ENCODE assay signal across 19 mouse cellular contexts in genomic region chr1:60639059-60639458, GRCm38 (mm10).
"Had no signal": no experiment of that assay in that cellular context is flagged by ENCODE, and none has a peak within 500 bp of the region (broad histone marks: within the 10 kb centered on the region; RNA-seq: fewer than 3 reads in every experiment).

No protein-coding gene starts in this region.

- H3K4me3 ChIP-seq: limb, embryonic 12.5 days; limb, embryonic 15.5 days; liver, embryonic 12.5 days; liver, embryonic 15.5 days; midbrain, embryonic 12.5 days; midbrain, embryonic 15.5 days; neural tube, embryonic 13.5 days; stomach, embryonic 15.5 days had no signal

- H3K27me3 ChIP-seq: limb, embryonic 12.5 days; limb, embryonic 15.5 days; liver, embryonic 12.5 days; liver, embryonic 15.5 days; midbrain, embryonic 12.5 days; midbrain, embryonic 15.5 days; neural tube, embryonic 13.5 days; stomach, embryonic 15.5 days had no signal

- H3K9ac ChIP-seq: limb, embryonic 12.5 days; limb, embryonic 15.5 days; liver, embryonic 12.5 days; liver, embryonic 15.5 days; midbrain, embryonic 12.5 days; midbrain, embryonic 15.5 days; neural tube, embryonic 13.5 days; stomach, embryonic 15.5 days had no signal

- H3K36me3 ChIP-seq: limb, embryonic 12.5 days; limb, embryonic 15.5 days; liver, embryonic 12.5 days; liver, embryonic 15.5 days; midbrain, embryonic 12.5 days; midbrain, embryonic 15.5 days; neural tube, embryonic 13.5 days; stomach, embryonic 15.5 days had no signal

- H3K4me1 ChIP-seq: limb, embryonic 12.5 days; midbrain, embryonic 12.5 days; midbrain, embryonic 15.5 days; stomach, embryonic 15.5 days had no signal

- ATAC-seq: liver, embryonic 12.5 days; midbrain, embryonic 15.5 days had no signal

- DNase-seq: kidney, adult 9 months; kidney, postnatal 14 days; kidney, postnatal 4 days; left cerebral cortex, postnatal 4 days; lung, adult 18-20 months; lung, postnatal 14 days; retina, postnatal 1 day; right cerebral cortex, postnatal 25 days; spleen, adult 18-20 months; thymus, postnatal 25 days had no signal

- H3K27ac ChIP-seq: limb, embryonic 12.5 days; limb, embryonic 15.5 days; liver, embryonic 12.5 days; liver, embryonic 15.5 days; macrophage; midbrain, embryonic 12.5 days; midbrain, embryonic 15.5 days; neural tube, embryonic 13.5 days; stomach, embryonic 15.5 days had no signal

- H3K9me3 ChIP-seq: limb, embryonic 12.5 days; limb, embryonic 15.5 days; liver, embryonic 12.5 days; liver, embryonic 15.5 days; midbrain, embryonic 12.5 days; midbrain, embryonic 15.5 days; neural tube, embryonic 13.5 days; stomach, embryonic 15.5 days had no signal

- H3K4me2 ChIP-seq: limb, embryonic 12.5 days; limb, embryonic 15.5 days; liver, embryonic 12.5 days; liver, embryonic 15.5 days; midbrain, embryonic 12.5 days; midbrain, embryonic 15.5 days; neural tube, embryonic 13.5 days; stomach, embryonic 15.5 days had no signal
